Mouse (Mus musculus): ENCODE results near the gene P3h2.

The P3h2 gene

GRCm38 (mm10) chr16:26105115-26105974, at the start of gene P3h2:
Gene P3h2 (minus strand): TSS chr16:26105784.
- no peak for DNase-seq (ENCODE audit: low read depth, low spot score)

DNA sequence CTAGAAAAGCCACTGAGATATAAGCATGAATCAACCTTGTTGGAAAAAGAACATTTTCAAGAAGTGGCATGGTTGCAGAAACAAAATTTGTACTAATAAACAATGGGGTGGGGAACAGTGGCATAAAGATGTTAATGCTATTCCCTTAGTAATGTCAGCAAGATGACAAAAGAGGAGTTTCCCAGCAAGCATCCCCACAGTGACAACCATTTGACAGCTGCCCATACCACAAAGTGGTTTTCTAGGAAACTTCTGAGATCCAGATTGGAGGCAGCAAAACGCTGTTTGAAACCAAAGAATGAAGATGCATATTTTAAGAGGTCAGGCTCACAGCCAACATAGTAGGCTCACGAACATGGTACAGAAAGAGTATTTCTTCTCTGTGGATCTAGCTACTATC, 46.7 kb upstream of the P3h2 start:
- DNase-seq (ENCODE audit: low read depth, low spot score): no peak

- DNase-seq (ENCODE audit: low read depth, low spot score): no peak
Measured at GRCm38 (mm10) chr16:26150943-26151342, 45.4 kb upstream of the P3h2 start.

GRCm38 (mm10) chr16:26146853-26147252, 41.3 kb upstream of the P3h2 start:
- no peak for DNase-seq (ENCODE audit: low read depth, low spot score)

- DNase-seq (ENCODE audit: low read depth, low spot score): no peak
Measured at GRCm38 (mm10) chr16:26131126-26131525, 25.5 kb upstream of the P3h2 start.

DNA sequence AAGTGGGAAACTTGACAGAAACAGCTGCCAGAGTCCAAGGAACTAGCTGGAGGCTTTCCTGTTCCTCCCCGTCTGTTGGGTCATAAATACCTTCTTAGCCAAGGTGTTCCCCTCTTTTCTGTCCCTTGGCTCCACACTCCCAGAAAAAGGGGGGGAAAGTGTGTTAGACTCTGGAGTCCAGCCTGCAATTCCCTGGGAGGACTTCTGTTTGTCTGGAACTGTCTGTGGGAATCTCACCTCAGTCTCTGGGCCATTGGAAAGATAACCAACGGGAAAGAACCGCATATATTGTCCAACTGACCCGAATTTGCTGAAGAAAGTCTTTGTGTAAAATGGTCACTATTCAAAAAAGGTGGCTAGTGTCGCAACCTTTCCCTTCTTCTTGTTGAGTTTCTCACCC, 1.0 kb upstream of the P3h2 start:
- no peak for DNase-seq (ENCODE audit: low read depth, low spot score)

DNA sequence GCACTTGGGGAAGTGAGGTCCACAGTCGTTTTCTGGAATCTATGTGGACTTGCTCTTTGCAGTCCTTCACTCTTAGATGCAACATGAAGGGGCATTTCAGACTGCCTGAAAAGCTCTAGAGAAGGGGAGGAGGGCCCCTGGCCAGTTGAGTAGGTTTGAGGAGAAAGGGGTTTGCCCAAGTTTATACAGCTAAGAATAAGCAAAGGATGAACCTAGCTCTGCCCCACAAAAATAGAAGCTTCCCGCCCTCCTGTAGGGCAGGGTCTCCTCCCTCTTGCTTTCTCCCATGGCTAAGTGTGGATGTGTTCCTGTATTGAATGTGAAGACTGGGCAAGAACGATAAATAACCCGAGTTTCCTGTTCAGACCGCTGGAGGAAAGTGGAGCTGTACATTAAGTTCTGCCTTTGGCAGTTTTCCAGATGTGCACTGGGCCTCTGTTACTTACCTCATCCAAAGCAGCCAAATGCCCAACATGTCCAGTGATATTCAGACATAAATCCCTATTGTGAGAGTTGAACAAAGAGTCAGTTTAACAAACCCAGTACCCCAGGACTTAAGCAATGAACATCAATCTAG, 545 bp upstream of the P3h2 start:
- DNase-seq (ENCODE audit: low read depth, low spot score): no peak

DNA sequence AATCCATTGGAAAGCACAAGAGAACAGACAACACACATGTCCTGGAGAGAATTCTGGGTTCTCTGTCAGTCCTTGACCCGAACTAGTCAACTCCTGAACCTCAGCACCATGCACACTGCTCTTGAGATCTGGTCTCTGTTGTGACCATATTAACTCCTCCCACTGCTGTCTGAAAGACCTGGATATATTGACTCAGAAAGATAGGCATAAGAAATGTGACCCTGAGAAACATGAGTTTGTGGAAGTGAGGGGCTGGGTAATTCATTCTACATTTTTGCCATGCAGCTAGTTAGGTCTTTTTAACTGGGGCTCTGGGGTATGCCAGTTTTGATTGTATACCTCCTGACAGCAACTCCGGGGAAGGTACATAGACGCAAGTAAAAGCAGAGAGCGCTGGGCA, 1.3 kb downstream of the P3h2 start:
- no peak for DNase-seq (ENCODE audit: low read depth, low spot score)

DNA sequence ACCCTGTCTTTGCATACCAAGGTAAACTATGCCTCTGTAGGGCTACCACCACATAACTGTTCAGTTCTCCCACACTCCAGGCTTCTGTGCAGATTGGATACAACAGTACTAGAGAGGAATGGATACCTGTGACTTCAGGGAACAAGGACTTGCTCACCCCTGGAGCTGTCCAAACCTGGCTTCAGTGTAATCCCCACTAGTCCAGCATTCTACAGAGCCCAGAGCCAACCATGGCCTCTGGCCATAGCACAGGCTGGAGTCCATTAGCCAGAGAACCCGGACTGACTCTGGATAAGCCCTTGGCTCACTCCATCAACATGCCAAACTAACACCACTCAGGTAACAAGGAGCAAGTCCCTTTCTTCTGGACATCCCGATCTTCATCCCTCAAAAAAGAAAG, 2.7 kb downstream of the P3h2 start:
- no peak for DNase-seq (ENCODE audit: low read depth, low spot score)

DNA sequence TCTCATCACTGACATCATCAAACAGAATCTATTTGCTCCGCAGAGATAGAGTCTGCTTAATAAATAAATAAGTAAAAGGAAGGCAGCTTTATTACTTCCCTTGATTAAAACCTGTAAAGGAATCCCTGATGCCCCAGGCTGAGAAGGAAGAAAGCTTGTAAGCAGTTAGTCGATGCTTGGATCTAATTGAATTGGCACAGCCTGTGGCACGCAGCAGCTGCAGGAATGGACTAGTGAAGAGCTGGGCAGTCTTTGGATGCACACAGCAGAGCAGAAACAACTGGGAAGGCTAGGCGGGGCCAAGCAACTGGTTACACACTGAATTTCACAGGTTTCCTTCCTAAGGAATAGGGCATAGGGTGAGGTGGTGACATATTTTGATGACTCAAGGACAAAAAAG, 5.4 kb downstream of the P3h2 start:
- DNase-seq (ENCODE audit: low read depth, low spot score): no peak

- no peak for DNase-seq (ENCODE audit: low read depth, low spot score)
Measured at GRCm38 (mm10) chr16:26095696-26096284, 9.8 kb downstream of the P3h2 start.

GRCm38 (mm10) chr16:26093888-26094287, 11.7 kb downstream of the P3h2 start:
- no peak for DNase-seq (ENCODE audit: low read depth, low spot score)

GRCm38 (mm10) chr16:26088976-26089375, 16.6 kb downstream of the P3h2 start:
- DNase-seq (ENCODE audit: low read depth, low spot score): no peak

- no peak for DNase-seq (ENCODE audit: low read depth, low spot score)
Measured at GRCm38 (mm10) chr16:26088240-26088639, 17.3 kb downstream of the P3h2 start.

DNA sequence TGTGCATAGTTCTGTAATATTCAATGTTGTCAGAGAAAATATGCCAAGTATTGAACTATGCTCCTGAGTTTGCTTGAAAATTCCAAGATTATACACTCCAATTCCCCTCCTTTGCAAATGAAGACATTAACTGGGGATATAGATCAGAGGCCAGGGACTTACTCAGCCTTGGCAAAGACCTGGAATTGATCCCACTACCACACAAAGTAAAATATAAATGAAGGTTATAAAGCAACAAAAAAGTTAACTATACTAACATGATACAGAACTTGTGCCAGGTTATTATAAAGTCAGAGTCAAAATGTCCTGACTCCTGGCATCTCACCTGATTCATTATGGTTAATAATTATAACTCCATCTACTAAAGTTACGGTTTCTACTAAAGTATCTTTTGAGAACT, 18.6 kb downstream of the P3h2 start:
- no peak for DNase-seq (ENCODE audit: low read depth, low spot score)

DNA sequence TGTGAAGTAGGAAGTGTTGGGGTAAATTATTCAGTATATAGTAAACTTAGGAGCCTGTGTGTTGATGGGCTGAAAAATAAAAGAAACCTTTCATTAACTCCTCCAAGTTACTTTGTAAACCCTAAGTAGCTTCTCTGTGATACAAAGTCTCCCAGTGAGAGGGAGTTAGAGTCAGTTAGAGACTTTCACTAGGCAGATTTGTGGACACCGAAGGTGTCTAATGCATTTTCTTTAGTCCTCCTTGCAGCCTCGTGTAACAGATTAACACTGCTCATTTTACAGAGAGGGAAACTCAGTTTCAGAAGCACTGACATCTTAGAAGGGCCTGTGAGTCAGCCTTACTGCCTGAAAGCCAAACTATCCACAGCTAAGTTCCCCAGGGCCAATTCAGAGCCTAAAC, 20.4 kb downstream of the P3h2 start:
- DNase-seq (ENCODE audit: low read depth, low spot score): no peak

- DNase-seq (ENCODE audit: low read depth, low spot score): no peak
Measured at GRCm38 (mm10) chr16:26082831-26083230, 22.8 kb downstream of the P3h2 start.

GRCm38 (mm10) chr16:26082391-26082790, 23.2 kb downstream of the P3h2 start:
- no peak for DNase-seq (ENCODE audit: low read depth, low spot score)

DNA sequence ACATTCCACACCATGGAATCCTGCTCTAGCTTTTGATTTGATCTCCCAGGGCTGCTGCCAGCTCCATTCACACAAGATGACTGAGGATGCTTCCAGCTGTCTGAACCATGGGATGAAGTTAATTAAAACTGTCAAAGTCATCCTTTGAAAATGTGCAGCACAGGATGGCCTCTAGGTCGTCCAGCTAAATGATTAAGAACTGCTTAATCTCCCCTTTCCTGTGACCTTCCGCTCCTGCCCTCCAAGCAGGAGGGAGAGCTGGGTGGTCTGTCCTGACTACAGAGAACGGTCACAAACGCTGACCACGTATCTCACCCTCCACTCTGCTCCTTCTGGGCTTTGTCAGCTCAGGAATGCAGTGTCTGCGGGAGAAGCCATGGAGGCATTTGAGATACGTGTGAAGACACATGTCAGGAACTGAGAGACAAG, 26.6 kb downstream of the P3h2 start:
- DNase-seq (ENCODE audit: low read depth, low spot score): no peak

DNA sequence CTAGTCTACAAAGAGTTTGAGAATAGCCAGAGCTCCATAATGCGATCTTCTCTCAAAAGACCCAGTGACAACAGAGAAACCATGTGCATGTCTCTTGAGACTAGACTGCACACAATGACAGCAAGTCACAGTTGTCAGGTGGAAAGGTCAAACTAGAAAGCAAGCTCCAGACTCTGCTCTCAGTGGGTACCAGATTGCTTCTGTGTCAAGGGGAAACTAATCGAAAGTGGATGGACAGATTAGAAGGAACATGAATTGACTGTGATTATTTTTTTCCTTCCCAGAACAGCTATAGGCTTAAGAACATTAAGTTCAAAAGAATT, 27.5 kb downstream of the P3h2 start:
- no peak for DNase-seq (ENCODE audit: low read depth, low spot score)

GRCm38 (mm10) chr16:26077246-26078099, 28.1 kb downstream of the P3h2 start:
- DNase-seq (ENCODE audit: low read depth, low spot score): no peak

DNA sequence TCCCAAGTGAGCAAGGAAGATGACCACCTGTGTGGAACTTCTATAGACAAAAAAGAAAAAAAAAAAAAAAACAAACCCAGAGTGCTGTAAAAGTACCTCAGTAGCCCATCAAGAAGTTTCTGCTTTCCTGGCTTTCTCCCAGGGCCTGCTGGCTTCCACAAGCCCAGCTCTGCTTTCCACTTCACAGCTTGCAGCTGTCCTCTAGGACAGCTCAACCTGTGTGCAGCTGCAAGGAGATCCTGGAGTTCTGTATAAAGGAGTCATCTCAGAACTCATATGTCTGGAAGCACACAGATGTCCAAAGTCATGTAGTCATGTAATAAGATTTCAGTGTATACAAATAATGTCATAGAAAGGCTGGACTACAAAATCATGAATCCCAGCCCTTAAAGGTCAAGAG, 30.5 kb downstream of the P3h2 start:
- DNase-seq (ENCODE audit: low read depth, low spot score): no peak

All from telencephalon, adult 2 months (tissue).